Mouse (Mus musculus) heart, adult 8-10 months (tissue): ENCODE results near the gene Rabif. TPM values are rescaled to one million over a fixed set of nuclear protein-coding genes. Genes with fewer than 3 reads are reported as not detected.
A peak's percentile ranks its signal among the peaks of the same experiment; 100 is the strongest.
"Not testable (repeated sequence)": the region's sequence is repeated elsewhere in the genome, so short reads cannot be mapped to it uniquely, and the experiment has no call there.

Experiments used
- DNase-seq: peaks from one replicate; pipeline ENCODE4 v3.0.0; 2022; ENCODE audit warnings: low spot score
- total RNA-seq, 4 experiments: library from RNA; stranded (reverse); gene quantifications; 2 replicates each; pipeline ENCODE4 v1.2.4; 2022

The Rabif gene
- total RNA-seq: 1 to 10 TPM; 7.8 to 9.3 (median 8.2) TPM

GRCm38 (mm10) chr1:134494428-134495215 is at the start of gene Rabif:
Gene Rabif (plus strand): TSS chr1:134494648.
- DNase-seq: peak; percentile 99

- DNase-seq: no peak
These were observed 49.0 kb upstream of the Rabif start for GRCm38 (mm10) chr1:134445418-134445817.

GRCm38 (mm10) chr1:134448537-134448936 is 45.9 kb upstream of the Rabif start:
- DNase-seq: not testable (repeated sequence)

- DNase-seq: no peak
These were observed 44.2 kb upstream of the Rabif start for GRCm38 (mm10) chr1:134450201-134450600.

GRCm38 (mm10) chr1:134450986-134451385 is 43.5 kb upstream of the Rabif start:
- DNase-seq: peak; percentile 21

- peak; percentile 93 for DNase-seq
These were observed 39.3 kb upstream of the Rabif start, which contains the start of gene Klhl12 for GRCm38 (mm10) chr1:134454904-134455824. Gene Klhl12 (plus strand): TSS chr1:134455531.

- no peak for DNase-seq
These were observed 38.4 kb upstream of the Rabif start for GRCm38 (mm10) chr1:134456060-134456459.

- no peak for DNase-seq
These were observed 36.2 kb upstream of the Rabif start for GRCm38 (mm10) chr1:134458139-134458727.

- no peak for DNase-seq
These were observed 33.9 kb upstream of the Rabif start for GRCm38 (mm10) chr1:134460294-134461284.

- no peak for DNase-seq
These were observed 9.8 kb upstream of the Rabif start for GRCm38 (mm10) chr1:134484623-134485022.

- DNase-seq: no peak
These were observed 3.3 kb upstream of the Rabif start for GRCm38 (mm10) chr1:134490903-134491801.

GRCm38 (mm10) chr1:134492276-134492675 is 2.2 kb upstream of the Rabif start:
- DNase-seq: no peak

GRCm38 (mm10) chr1:134493496-134493895 is 952 bp upstream of the Rabif start:
- DNase-seq: no peak

- no peak for DNase-seq
These were observed 492 bp upstream of the Rabif start for GRCm38 (mm10) chr1:134493956-134494355.

GRCm38 (mm10) chr1:134495216-134495539 is 730 bp downstream of the Rabif start:
- DNase-seq: no peak

- no peak for DNase-seq
These were observed 1.5 kb downstream of the Rabif start for GRCm38 (mm10) chr1:134495991-134496390.

- no peak for DNase-seq
These were observed 6.5 kb downstream of the Rabif start for GRCm38 (mm10) chr1:134500916-134501315.

- DNase-seq: no peak
These were observed 11.8 kb downstream of the Rabif start for GRCm38 (mm10) chr1:134506201-134506600.

GRCm38 (mm10) chr1:134510018-134510417 is 15.6 kb downstream of the Rabif start:
- DNase-seq: no peak

- no peak for DNase-seq
These were observed 17.7 kb downstream of the Rabif start for GRCm38 (mm10) chr1:134512183-134512582.
